Mouse (Mus musculus) lung, embryonic 14.5 days (tissue): Measurements from ENCODE around the gene Sv2c. TPM values are rescaled to one million over a fixed set of nuclear protein-coding genes. Genes with fewer than 3 reads are reported as not detected.

Experiments used
- ATAC-seq: fragments of 200-750 bp; cut with Nextera tagmentation; 2 replicates; pipeline ENCODE4 v1.8.0; 2017; ENCODE audit warnings: mild to moderate bottlenecking, moderate TSS enrichment, moderate library complexity; ENCODE audit not compliant: insufficient read depth
- DNase-seq: peaks from one replicate; pipeline ENCODE4 v3.0.0-alpha.2; 2015
- H3K27ac ChIP-seq: fragments of 300-500 bp; sonication (generic); 2 replicates; pipeline ENCODE4 v1.5.1; 2014; ENCODE audit warnings: low read depth, mild to moderate bottlenecking, moderate library complexity
- H3K27me3 ChIP-seq: fragments of 300-500 bp; sonication (generic); 2 replicates; pipeline ENCODE4 v1.6.1; 2014; ENCODE audit warnings: low read length, control low read depth; ENCODE audit not compliant: insufficient read depth
- H3K36me3 ChIP-seq: fragments of 300-500 bp; sonication (generic); 2 replicates; pipeline ENCODE4 v1.6.1; 2014; ENCODE audit warnings: control low read depth; ENCODE audit not compliant: insufficient read depth
- H3K4me1 ChIP-seq: fragments of 300-500 bp; sonication (generic); 2 replicates; pipeline ENCODE4 v1.6.1; 2014; ENCODE audit warnings: antibody characterized with exemption, control low read depth; ENCODE audit not compliant: insufficient read depth
- H3K4me2 ChIP-seq: fragments of 300-500 bp; sonication (generic); 2 replicates; pipeline ENCODE4 v1.6.1; 2014; ENCODE audit warnings: mild to moderate bottlenecking
- H3K4me3 ChIP-seq: fragments of 300-500 bp; sonication (generic); 2 replicates; pipeline ENCODE4 v1.5.1; 2014; ENCODE audit warnings: low read depth, low read length
- H3K9ac ChIP-seq: fragments of 300-500 bp; sonication (generic); 2 replicates; pipeline ENCODE4 v1.6.1; 2014
- H3K9me3 ChIP-seq: fragments of 300-500 bp; sonication (generic); 2 replicates; pipeline ENCODE4 v1.6.1; 2016; ENCODE audit warnings: low read depth, low read length, control low read depth
- CTCF ChIP-seq: IDR thresholded peaks from 2 replicates; pipeline ENCODE4 v1.5.1; 2016; ENCODE audit warnings: antibody characterized with exemption, low read depth
- WGBS: fragments of 180-500 bp; shearing (Covaris S2); extraction: QIAGEN DNeasy Blood & Tissue Kit; methylation state at CpG from one replicate; pipeline ENCODE4 v1.1.7; 2014; 5-methylcytosine and 5-hydroxymethylcytosine counted together
- polyA plus RNA-seq: library from polyadenylated mRNA; unstranded; fragments of >200 nt; fragmentation: Nextera tagmentation; extraction: Ambion mirVana; gene quantifications from 2 replicates; pipeline ENCODE4 v1.2.1, GENCODE M21; 2014

The Sv2c gene
- polyA plus RNA-seq, result 0.63 and 1.4 TPM in 2 replicates

GRCm38 (mm10) chr13:96132401-96132816, at the start of gene Sv2c:
Sv2c (minus strand) TSS chr13:96132577.
- 0 out of 2 replicates have a peak, but pooled peaks cover 4% of the 10 kb centered on the region for H3K4me1 ChIP-seq
- H3K9ac ChIP-seq, result peak within 1 kb of the TSS; percentile 38
- peaks cover 73% of the 10 kb centered on the region for H3K27me3 ChIP-seq
- no peak within 1 kb of the TSS for H3K27ac ChIP-seq
- ATAC-seq (peak; percentile 79), DNase-seq (peak; percentile 83)
- WGBS, result 2% methylated on average over 40 of the region's 44 CpGs
- H3K36me3 ChIP-seq, result no peaks in the 10 kb centered on the region
- peak within 1 kb of the TSS; percentile 88 for H3K4me2 ChIP-seq
- TF ChIP-seq CTCF, result 0 out of 2 replicates have a peak, but pooled peaks have one; percentile 11
- peak within 1 kb of the TSS; percentile 45 for H3K4me3 ChIP-seq
- no peaks in the 10 kb centered on the region for H3K9me3 ChIP-seq

- H3K36me3 ChIP-seq, result no peaks in the 10 kb centered on the region
- H3K9ac ChIP-seq, result no peak overlapping the region
- no peak for DNase-seq
- H3K4me3 ChIP-seq, result no peak overlapping the region
- no peak overlapping the region for H3K27ac ChIP-seq
- no peak for ATAC-seq
- no peak for TF ChIP-seq CTCF
- H3K27me3 ChIP-seq, result no peaks in the 10 kb centered on the region
- no peaks in the 10 kb centered on the region for H3K4me1 ChIP-seq
- no peak overlapping the region for H3K4me2 ChIP-seq
- 61% methylated on average over 13 of the region's 13 CpGs for WGBS
- no peaks in the 10 kb centered on the region for H3K9me3 ChIP-seq
Observed at GRCm38 (mm10) chr13:96180671-96181161, 48.3 kb upstream of the Sv2c start.

GRCm38 (mm10) chr13:96175591-96176212, 43.3 kb upstream of the Sv2c start:
- peak; percentile 75 for DNase-seq
- no peak overlapping the region for H3K4me2 ChIP-seq
- TF ChIP-seq CTCF, result no peak
- WGBS, result 47% methylated on average over 8 of the region's 8 CpGs
- H3K4me3 ChIP-seq, result no peak overlapping the region
- no peaks in the 10 kb centered on the region for H3K36me3 ChIP-seq
- no peaks in the 10 kb centered on the region for H3K9me3 ChIP-seq
- H3K27ac ChIP-seq, result no peak overlapping the region
- no peaks in the 10 kb centered on the region for H3K4me1 ChIP-seq
- no peaks in the 10 kb centered on the region for H3K27me3 ChIP-seq
- peak; percentile 78; the same call in 1 of the 2 replicates for ATAC-seq
- H3K9ac ChIP-seq, result no peak overlapping the region

GRCm38 (mm10) chr13:96173686-96174085, 41.3 kb upstream of the Sv2c start:
- Histone ChIP-seq H3K27me3 (no peaks in the 10 kb centered on the region), H3K4me3 (no peak overlapping the region), H3K4me2 (no peak overlapping the region), H3K9ac (no peak overlapping the region), H3K27ac (no peak overlapping the region), H3K36me3 (no peaks in the 10 kb centered on the region), H3K9me3 (no peaks in the 10 kb centered on the region), H3K4me1 (no peaks in the 10 kb centered on the region)
- ATAC-seq (no peak), DNase-seq (no peak)
- WGBS, result 51% methylated on average over 3 of the region's 3 CpGs
- TF ChIP-seq CTCF, result no peak

- ATAC-seq, result no peak
- TF ChIP-seq CTCF, result no peak
- Histone ChIP-seq H3K4me2 (no peak overlapping the region), H3K4me3 (no peak overlapping the region), H3K9me3 (no peaks in the 10 kb centered on the region), H3K9ac (no peak overlapping the region), H3K27me3 (no peaks in the 10 kb centered on the region), H3K4me1 (no peaks in the 10 kb centered on the region), H3K36me3 (no peaks in the 10 kb centered on the region), H3K27ac (no peak overlapping the region)
- no peak for DNase-seq
- WGBS, result 82% methylated on average over 3 of the region's 3 CpGs
Observed at GRCm38 (mm10) chr13:96172290-96172689, 39.9 kb upstream of the Sv2c start.

- no peak overlapping the region for H3K4me3 ChIP-seq
- H3K9me3 ChIP-seq, result no peaks in the 10 kb centered on the region
- H3K4me2 ChIP-seq, result peak overlapping the region; percentile 38; the same call in 1 of the 2 replicates
- no peak overlapping the region for H3K27ac ChIP-seq
- ATAC-seq (no peak), DNase-seq (peak; percentile 75)
- no peaks in the 10 kb centered on the region for H3K36me3 ChIP-seq
- no peaks in the 10 kb centered on the region for H3K4me1 ChIP-seq
- no peak overlapping the region for H3K9ac ChIP-seq
- 39% methylated on average over 11 of the region's 11 CpGs for WGBS
- TF ChIP-seq CTCF, result no peak
- H3K27me3 ChIP-seq, result no peaks in the 10 kb centered on the region
Observed at GRCm38 (mm10) chr13:96168991-96169665, 36.8 kb upstream of the Sv2c start.

- H3K9ac ChIP-seq, result no peak overlapping the region
- no peak for ATAC-seq
- TF ChIP-seq CTCF, result no peak
- no peaks in the 10 kb centered on the region for H3K36me3 ChIP-seq
- H3K4me2 ChIP-seq, result no peak overlapping the region
- no peaks in the 10 kb centered on the region for H3K4me1 ChIP-seq
- DNase-seq, result no peak
- no peak overlapping the region for H3K4me3 ChIP-seq
- WGBS, result 51% methylated on average over 2 of the region's 2 CpGs
- H3K27me3 ChIP-seq, result no peaks in the 10 kb centered on the region
- no peak overlapping the region for H3K27ac ChIP-seq
- no peaks in the 10 kb centered on the region for H3K9me3 ChIP-seq
Observed at GRCm38 (mm10) chr13:96166593-96166992, 34.2 kb upstream of the Sv2c start.
